Mouse (Mus musculus): ENCODE measurements at regions not wholly inside any gene's neighbourhood (a gene's known extent, or its start where the extent isn't known, plus 50 kb on each side); places are given as distances from the start of the nearest gene placed in this dataset.
A peak's percentile ranks its signal among the peaks of the same experiment; 100 is the strongest.
"Not testable (repeated sequence)": the region's sequence is repeated elsewhere in the genome, so short reads cannot be mapped to it uniquely, and the experiment has no call there.

DNA sequence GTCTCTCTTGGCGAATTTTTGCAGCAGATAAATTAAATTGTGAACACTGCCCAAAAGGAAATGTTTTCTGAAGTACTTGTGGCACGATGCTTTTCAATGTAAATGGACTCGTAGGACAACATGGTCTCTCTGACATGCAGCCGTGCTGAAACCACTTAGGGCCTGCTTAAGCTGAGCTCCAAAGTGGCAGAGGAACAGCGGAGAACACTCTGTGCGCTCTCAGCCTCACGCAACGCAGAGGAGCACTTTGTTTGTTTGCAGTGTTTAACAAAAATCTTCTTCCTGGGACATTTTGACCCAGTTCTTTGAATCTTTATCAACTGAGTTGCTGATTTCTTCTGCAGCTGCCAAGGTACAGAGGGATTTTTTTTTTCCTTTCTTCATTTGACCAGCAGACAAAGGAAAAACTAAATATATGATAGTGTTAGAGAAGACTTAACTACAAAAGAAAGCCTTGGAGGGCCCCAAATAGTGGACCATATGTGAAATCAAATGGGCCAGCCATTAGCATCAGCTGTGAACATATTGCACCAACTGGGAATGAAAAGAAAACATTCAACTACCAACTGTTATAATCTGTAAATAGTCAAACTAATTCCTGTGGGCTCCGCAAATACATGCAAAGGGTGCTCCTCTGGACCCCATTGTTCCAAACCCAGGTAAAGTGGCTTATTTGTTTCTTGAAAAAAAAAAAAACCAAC lies 639.5 kb downstream of the Rwdd3 start:
- no peak for DNase-seq (ENCODE audit: low spot score in 2 of 2)

DNA sequence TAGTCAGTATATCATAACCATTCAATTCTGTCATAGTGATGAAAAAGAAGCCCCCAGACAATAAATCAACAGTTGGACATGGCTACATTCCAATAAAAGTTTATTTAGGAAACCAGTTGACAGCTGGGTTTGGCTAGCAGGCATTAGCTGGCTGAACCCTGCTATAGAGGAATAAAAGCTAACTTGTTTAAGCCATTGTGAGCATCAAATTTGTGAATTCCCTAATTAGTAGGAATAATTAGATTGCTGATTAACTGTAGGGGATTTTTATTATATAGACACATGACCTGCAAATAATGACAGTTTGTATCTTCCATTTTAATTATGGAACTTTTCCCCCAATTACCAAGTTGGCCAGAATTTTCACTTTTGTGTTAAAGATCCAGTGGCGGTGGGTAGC lies 659.8 kb downstream of the Rwdd3 start:
- DNase-seq (ENCODE audit: low spot score in 2 of 2): no peak

DNA sequence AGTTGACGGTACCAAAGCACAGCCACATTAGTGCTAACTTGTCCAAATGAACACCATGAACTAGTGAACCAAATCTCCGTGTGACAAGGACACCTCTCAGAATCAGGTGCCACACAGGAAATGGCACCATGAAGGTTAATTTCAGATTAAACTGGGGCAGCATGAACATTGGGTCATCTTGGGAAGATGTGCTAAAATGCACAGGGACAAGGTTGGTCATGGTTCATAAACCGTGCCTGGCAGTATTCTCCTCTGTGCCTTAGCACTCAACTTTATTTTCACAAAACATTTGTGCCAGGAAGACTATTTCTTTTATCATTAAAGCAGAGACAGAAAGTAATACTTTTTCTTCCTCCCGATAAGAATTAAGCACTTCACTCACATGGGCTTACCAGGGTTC lies 672.6 kb downstream of the Rwdd3 start:
- DNase-seq (ENCODE audit: low spot score in 2 of 2): no peak

DNA sequence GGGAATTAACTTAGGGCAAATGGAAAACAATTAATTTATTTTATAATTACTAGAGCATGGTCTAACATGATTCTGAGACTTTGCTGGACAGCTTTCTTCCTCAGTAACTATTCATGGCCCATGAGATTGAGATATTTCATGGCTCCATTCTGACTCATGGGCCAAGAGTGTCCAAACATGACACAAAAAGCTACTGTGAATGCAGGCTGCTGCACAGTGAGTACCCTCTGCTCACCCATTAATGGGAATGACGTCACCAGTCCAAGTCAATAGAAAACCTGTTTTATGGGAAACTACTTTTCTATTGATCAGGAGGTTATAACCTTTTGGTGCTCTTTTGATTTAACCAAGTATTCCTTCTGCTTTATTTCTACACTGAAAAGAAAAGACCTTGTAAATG lies 693.6 kb downstream of the Rwdd3 start:
- DNase-seq (ENCODE audit: low spot score in 2 of 2): no peak

DNA sequence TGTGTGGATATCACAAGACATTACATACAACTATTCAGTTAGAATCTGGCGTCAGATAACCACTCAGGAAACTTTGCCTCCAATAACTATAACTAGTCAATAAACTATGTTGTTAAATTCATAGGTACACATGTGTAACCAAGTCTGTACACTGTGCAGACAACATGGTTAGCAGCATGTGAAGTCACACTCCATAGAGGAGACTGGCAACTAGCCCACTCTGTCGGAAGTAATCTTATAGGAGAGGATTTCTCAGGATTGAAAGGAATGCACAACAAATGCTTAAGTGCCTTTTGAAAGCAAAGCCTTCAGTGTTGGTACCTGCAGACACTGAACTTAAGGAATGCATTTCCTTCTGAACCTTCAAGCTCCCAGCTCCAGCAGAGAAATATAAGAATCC lies 693.0 kb upstream of the Ptbp2 start:
- no peak for DNase-seq (ENCODE audit: low spot score in 2 of 2)

DNA sequence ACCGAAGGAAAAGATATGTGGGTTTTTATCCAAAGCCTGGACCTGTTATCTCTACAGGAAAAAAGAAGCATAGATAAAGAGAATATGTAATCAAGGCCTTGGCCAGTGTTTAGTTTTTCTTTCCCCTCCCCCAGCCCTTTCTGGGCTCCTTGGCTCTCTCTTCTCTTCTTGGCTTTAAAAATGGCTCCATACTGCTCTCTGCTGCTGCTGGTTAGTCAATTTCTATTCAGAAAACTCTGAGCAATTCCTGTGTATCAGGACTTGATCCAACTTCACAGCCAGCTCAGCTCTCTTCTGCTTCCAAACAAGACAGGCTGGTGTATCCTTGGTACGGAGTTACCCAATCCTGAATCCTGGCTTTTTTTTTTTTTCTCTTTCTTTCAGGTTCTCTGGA lies 689.4 kb upstream of the Ptbp2 start:
- peak; percentile 1 to 10 for DNase-seq (ENCODE audit: low spot score in 2 of 2)

DNA sequence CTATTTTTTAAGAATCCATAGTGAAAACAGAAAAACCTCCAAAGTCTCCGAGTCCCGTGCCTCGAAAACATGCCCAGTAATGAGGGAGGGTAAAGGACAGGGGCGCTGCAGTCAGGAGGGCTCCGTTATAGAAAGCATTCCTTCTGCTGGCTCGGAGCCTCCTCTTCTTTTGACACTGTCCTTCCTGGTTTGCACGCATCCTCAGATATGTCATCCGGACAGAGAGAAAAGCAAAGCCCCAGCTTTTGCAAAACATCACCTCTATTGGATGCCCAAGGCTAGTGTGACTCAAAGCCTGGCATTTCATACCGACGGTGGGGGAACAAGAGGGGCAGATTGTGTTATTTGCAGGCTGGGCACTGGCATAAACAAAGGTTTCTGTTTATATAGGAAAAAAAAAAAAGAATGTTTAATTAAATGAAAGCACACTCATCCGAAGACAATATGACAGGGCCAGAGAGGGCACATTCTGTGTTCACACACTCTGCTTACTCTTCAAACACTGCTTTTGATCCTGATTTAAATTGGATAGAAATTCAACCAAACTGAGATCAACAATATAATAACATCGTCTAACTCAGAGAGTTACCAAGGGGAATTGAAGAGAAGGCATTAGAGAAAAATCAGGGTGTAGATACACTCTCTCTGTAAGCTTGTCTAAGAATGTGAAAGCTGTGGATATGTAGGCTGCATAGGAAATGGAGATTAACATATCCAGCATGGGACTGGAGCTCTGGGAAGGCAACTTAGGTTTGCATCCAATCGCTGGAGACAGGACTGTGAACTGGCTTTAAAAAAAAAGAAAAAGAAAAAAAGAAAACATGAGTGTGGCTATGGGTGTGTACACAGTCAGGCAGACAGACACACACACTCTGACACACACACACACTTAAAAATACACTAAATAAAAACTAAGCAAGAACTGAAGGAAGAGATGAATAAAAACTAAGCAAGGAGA lies 688.7 kb upstream of the Ptbp2 start:
- DNase-seq (ENCODE audit: low spot score in 2 of 2): no peak

DNA sequence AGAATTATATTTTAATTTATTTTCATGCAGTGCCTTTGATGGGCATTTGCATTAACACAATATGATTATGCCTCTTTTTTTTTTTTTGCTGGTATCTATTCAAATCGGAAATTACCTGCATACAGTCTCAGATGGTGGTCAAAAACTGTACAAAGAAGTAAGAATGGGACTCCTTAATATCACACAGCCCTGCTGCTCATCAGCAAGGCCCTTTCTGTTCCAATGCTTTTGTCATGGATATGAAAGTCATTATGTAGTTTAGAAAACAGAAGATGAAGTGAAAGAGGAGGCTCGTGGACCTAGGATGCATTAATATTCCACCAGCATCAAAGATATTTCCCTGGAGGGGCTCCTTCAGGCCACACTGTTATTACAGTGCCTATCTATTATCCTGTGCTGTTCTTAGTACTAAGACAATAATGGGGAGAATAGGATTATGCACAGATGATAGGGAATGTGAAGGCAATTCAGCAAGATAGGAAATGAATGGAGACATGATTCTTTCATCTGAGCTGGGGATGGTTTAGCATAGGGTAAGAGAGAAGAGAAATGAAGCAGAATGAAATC lies 687.7 kb upstream of the Ptbp2 start:
- no peak for DNase-seq (ENCODE audit: low spot score in 2 of 2)

DNA sequence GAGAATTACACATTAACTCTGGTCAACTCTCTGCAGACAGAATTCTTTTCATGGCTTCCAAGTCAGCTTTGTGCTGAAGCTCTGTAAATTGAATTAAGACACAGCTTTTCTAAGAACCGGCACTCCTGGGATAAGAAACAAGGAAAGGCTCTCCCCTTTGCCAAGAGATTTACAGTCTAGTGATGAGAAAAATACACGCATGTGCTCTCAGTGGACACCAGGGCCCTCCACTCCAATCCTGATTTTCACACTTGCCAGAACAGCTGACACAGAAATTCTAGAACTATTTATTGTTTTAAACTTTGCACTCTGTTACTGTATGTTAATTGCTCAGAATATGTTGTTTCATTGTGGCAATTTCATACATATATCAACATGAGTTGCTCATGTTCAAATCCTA lies 684.6 kb upstream of the Ptbp2 start:
- DNase-seq (ENCODE audit: low spot score in 2 of 2): no peak

DNA sequence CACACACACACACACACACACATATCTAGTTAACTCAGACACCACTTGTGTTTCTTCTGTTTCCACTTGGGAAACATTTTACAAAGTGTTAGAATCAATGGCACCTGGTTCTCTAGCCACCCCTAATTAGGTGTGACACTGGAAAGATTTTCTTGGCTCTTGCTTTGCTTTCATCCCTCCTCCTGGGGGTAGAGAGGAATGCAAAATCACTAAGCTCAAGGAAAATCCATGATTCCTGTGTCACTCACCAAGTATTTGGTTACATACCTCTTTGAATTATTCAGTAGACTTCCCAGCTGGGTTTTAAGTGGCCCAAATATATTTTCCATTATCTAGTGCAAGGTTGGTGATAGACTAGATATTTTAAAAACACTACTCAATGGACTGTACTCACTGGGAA lies 676.5 kb upstream of the Ptbp2 start:
- no peak for DNase-seq (ENCODE audit: low spot score in 2 of 2)

DNA sequence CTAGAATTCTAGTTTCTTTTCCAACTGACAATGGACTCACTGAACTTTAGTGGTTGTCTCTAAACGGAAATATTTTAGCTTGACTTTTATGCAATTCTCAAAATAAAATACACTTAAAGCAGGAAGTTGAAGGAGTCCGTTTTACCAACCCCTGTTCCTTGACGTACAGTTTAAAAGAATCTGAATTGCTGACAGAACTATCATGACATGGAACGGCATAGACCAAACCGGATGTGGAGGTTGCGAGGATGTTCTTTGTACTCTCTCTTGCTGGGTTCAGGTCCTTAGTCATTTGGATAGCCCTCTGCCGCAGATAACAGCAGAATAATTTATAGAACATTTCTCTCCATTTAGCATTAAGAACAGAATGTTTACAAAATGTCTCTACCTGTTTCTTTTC lies 673.6 kb upstream of the Ptbp2 start:
- no peak for DNase-seq (ENCODE audit: low spot score in 2 of 2)

DNA sequence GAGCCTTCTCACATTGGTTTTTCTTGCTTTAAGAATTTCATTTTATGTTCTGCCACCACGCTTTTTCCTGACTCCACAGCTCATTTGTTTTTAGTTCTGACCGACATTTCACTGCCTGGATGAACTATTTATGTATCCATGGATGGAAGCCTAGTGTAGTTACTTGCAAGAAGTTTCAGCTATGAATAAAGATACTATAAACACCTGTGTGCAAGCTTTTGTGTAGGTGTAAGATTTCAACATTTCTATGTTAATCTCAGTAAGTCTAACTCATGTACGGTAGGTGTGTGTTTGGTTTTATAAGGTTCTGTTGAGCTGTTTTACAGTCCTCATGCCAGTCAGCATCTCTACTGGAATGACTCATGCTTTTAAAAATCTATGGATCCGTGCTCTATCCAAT lies 656.9 kb upstream of the Ptbp2 start:
- DNase-seq (ENCODE audit: low spot score in 2 of 2): no peak

DNA sequence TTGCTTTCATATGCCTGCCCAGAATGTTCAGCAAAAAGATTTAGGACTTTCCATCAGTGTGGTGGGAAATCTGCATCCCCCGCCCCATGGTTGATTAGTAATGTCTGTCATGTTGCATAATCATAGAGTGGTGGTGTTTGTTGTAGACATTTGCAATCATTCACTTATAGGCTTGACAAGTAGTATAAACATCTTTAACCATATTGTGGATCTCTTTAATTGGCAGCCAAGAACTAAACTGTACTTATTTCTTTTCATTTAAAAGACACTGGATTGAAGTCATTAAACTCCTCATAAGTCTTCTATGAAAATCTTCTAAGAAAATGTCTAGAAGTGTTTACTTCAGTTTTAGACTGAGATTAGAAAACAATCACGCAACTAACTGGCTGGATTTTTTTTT lies 646.0 kb upstream of the Ptbp2 start:
- no peak for DNase-seq (ENCODE audit: low spot score in 2 of 2)

DNA sequence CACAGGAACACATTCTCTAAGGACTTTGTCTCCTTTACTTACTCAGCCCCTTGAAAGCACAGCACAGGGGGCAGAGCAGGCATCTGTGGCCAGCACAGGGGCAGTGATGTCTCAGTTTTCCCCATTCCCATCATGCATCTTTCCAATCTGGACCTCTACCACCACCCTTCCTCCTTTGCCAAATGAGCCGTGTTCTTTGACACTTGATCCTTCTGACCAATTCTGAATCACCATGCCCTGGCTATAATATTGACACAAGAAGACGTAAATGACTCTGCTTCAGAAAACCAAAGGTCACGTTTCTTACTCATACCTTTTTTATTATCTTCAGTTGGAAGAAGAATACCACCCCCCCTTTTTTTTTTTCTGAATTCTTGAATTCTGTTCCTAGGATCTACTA lies 632.4 kb upstream of the Ptbp2 start:
- no peak for DNase-seq (ENCODE audit: low spot score in 2 of 2)

DNA sequence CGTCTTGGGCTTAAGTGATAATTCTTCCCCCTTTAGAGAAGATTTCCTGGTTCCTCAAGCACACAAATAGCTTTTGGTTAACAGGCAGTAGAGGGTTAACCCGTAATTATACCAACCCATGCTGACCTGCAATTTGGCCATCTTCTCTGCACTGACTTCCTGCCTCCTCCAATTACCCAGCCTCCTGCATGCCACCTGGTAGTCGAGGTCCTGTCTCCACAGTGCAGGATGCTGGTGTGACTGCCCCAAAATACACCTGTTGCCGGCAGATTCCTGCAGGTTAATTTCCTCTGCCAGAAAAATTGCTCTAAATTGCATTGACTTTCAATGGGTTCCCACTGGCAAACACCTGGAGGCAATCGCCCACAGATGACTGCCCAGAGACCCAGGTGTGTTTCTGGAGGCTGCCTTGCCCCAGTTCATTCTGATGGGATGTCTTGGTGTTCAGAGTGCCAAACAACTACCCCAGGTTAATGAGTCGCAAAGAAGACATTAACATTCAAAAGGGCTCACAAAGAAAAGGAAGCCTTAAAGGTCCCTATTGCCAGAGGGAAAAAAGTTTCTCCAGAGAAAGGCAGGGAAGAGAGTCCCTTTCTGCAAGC lies 591.5 kb upstream of the Ptbp2 start:
- no peak for DNase-seq (ENCODE audit: low spot score in 2 of 2)

DNA sequence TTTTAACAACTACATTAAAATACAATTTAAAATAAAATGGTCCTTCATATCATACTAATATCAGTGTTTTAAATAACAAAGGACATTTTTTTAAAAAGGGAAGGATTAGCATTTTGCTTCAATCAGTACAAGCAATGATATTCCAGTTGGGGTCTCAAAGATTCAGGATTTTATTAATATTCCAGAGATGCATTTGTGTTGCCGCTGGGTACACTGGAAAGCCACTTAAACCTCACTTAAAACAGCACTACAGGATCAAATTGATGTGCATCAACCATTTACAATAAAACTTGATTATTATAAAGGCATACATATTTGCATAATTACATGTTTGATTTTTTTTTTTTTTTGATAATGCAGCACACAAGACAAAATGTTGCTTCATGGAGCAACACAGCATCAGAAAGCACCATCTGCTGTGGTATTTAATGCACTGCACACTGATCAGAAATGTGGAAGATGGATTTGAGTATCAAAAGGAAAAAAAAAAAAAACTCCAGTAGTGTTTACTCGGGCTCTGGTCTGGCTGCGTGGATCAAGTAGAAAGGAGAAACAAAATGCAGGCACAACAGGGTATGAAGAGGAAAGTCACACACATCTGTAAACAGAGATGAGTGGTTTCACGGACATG lies 558.6 kb upstream of the Ptbp2 start:
- DNase-seq (ENCODE audit: low spot score in 2 of 2): no peak

DNA sequence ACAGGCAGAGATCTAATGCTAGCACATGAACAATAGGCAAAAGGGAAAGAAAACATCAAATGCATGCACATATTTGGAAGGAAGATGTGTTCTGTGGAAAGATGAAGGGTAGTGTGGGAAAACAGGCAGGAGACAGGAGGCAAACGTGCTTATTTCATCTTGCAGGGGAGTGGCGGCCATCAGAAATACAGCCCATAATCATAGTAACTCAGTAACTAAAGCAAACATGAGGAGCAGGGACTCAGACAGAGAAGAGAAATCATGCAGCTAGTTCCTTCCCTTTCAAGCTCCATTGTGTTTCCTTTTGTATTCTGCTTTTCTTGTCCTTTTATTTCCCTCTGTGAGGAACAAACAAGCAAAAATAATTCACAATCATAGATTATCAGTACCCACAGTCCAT lies 557.6 kb upstream of the Ptbp2 start:
- no peak for DNase-seq (ENCODE audit: low spot score in 2 of 2)

DNA sequence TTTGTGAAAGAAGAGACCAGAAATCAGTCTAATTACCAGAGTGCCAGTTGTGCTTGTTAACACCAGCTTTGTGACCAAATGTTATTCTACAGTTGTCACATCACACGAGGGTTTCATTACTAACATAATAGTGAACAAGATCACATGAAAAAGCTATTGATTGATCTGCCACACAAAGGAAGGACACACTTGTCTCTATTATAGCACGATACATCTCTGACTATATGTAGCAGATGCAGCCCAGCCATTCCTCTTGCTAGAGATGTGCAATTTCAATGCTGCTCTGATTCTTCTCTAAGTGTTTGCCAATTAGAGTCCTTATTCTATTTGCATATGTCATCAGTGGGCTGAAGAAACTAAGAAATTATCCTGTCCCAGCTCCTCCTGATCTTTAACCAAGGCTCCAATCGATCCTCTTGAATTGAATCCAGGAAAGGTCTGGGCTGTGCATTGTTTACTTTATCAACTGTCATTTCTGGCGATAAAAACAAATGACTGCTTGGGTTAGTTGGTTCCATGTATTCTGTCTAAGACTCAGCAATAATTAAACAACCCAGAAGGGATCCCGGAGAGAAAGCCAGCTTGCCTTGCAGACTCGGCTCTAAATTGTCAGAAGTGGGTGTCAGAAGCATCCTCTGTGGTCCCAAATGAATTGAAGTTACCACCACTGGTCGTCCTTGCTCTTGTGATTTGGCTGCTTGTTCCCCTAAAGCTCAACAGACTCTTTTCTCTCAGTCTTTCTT lies 551.7 kb upstream of the Ptbp2 start:
- no peak for DNase-seq (ENCODE audit: low spot score in 2 of 2)

DNA sequence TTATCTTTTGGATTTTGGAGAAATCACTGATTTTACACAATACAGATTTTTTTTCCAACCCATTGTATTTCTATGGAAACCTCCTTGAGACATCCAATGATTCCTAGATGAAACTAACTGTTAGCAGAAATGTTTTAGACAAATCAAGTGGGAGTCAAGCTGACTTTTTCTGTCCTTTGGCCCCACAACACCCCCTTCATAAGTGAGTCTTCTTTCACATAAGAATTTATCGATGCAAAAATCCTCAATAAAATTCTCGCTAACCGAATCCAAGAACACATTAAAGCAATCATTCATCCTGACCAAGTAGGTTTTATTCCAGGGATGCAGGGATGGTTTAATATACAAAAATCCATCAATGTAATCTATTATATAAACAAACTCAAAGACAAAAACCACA lies 522.8 kb upstream of the Ptbp2 start:
- not testable (repeated sequence) for DNase-seq (ENCODE audit: low spot score in 2 of 2)

DNA sequence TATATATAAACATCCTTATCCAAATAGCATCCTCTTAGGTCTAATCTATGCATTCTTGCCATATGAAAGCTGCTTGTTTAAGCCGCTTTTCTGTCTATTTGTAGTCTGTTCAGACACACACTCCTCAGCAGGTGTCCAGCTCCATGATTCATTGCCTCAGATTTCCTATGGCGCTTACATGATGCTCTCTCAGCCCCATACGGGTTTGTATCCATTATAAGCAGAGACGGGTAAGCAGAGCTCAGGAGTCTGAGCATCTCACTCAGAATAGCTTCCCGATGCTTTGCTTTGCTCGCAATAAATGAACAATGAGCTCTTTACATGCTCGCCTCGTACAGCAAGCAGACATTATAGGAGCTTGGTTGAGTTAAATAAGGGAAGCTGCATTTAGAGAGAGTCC lies 521.3 kb upstream of the Ptbp2 start:
- no peak for DNase-seq (ENCODE audit: low spot score in 2 of 2)

Measured in urinary bladder, postnatal 36 days (tissue).